Mouse (Mus musculus) layer of hippocampus, postnatal 10 days (tissue): ENCODE results near the gene Zbtb16. TPM values are rescaled to one million over a fixed set of nuclear protein-coding genes. Genes with fewer than 3 reads are reported as not detected.

ENCODE experiments used
- DNase-seq, 2 experiments: peaks; one replicate each; pipeline ENCODE4 v3.0.0; 2021; ENCODE audit warnings: low spot score in 2 of 2
- total RNA-seq, 2 experiments: library from RNA; stranded (reverse); gene quantifications; 2 replicates each; pipeline ENCODE4 v1.2.3; 2021

The Zbtb16 gene
- total RNA-seq, 2 experiments from 2014 or later = 58.2 to 66.3 TPM

DNA sequence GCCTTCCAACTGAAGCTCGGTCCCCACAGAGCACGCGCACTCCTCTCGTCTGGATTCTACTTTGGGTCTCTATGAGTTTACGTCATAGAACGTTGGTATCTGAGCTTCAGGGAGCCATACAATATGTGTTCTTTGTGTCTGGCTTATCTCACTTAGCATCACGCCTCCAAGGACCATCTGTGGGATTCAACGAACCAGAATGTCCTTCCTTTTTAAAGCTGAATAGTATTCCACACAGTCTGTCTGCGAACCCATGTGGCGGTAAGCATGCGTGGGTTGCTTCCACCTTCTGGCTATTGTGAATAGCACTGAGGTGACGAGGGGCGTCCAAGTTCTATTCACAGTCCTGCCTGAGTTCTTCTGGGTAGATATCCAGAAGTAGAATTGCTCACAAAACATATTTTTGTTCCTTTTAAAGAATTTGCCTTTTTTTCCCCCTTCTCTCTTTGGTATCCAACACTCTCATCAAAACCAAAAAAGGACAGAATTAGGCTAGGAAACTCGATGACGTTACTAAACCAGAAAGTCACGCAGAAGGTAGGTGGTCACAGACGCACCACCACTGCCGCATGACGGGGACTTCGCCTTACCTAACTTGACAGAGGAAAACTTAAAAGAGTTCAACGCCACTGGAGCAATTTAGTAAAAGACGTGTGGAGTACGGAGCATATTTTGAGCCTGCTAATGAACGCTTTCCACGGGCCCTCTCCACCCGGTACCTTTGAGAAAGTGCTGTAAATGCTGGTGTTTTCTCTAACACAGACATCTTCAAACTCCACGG lies 32.4 kb downstream of the Zbtb16 start:
- no peak for DNase-seq

DNA sequence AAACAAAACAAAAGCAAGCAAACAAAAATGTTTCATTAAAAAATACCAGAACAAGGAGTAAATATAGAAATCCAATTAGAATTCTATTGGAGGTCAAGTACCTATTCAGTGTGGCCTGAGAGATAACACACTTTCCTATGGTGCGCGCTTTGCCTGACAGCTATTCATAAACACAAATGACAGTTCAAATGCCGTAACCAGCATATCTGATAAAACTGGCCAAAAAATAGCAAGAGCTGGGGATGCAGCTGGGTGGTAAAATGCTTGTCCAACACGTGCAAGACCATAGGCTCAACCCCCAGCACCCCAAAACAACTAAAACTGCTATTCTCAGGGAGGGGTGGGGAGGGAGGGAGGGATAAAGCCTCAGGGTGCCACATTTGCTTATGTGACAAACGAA lies 33.6 kb downstream of the Zbtb16 start:
- DNase-seq = no peak

DNA sequence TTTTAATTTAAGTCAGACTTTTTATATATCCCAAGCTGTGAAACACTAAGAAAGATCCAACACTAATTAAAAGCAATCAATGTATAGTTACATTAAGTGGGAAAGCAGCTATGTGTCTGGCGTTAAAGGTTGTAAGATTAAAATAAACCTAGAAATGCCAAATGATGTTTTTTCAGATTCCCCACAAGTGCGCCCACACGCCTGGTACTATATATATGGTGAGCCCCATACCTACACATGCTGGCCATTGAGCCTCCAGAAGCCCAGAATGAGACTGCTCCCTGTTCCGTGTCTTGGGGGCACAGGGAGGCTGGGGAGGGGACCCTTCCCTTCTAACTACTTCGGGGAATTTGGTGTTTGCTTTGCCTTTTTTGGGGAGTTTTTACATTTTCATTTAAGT lies 34.7 kb downstream of the Zbtb16 start:
- DNase-seq = no peak

DNA sequence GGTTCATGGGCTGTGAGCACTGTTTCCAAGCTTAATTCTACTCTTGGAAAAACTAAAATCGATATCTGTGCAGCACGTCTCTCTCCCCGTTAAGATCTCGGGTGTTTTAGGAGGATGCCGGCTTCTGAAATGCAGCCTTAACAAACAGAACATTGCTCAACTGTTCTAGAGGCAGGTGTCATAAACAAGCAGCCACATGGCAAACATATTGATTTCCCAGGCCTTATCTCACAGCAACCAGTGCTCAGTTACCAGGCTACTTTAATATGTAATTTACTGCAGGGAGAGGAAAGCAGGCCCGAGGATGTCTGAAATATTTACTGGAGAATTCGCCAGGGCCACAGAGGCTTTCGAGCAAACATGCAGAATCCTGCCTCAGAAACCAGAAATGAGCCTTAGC lies 35.4 kb downstream of the Zbtb16 start:
- no peak for DNase-seq

DNA sequence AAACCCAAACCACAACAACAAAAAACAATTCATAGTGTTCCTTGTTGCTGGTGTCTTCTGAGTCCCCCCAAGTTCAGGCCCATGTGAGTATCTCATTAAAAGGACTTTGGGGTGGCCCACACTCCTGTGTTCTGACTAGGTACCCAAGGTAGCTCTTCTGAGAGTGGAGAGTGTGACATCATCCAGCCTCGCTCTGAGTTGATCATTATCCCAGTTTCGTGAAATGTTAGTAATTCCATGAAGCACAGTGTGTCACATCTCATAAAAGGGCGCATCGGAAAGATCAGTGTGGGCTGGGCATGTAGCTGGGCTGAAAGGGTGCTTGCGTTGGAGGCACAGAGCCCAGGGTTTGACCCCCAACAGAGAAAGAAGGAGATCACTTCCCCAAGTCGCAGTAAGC lies 38.0 kb downstream of the Zbtb16 start:
- no peak for DNase-seq

- no peak for DNase-seq
Measured at GRCm38 (mm10) chr9:48796267-48796822, 39.7 kb downstream of the Zbtb16 start.

DNA sequence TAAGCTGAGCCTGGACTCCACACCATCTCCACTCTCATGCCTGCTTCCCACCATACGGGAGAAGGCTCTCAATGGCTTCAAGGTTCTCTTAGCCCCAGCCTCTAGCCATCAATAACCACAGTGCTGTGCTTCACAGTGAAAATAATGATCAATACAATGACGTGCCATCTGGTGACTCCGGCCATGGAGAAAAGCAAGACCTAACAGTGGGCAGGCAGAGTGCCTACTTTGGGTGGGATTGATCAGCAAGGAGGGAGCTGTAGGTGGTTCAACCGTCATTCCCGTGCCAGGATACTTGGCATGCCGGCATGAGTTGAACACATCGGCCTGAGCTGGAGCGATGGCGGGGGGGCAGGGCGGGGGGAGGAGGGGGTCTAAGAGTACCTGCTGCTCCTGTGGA lies 40.3 kb downstream of the Zbtb16 start:
- no peak for DNase-seq

- DNase-seq = no peak
Measured at GRCm38 (mm10) chr9:48795095-48795494, 40.9 kb downstream of the Zbtb16 start.

DNA sequence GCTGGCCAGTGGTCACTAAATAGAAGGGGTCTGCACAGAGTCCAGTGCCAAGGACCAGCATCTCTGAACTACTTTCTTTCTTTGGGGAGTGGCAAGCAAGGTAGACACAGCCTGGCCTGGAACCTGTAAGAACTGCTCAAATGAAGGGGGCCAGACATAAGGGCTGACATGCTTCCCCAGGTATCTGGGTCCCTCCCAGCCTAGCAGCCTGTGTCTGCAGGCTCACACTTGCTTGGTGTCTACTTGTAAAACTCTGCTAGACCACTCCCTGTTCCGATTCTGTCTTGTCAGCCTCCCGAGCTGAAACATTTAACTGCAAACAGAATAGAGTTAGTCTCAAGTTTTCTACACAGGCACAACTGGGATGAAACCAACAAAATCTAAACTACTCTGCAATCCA lies 41.6 kb downstream of the Zbtb16 start:
- no peak for DNase-seq

- DNase-seq = no peak
Measured at GRCm38 (mm10) chr9:48793638-48794188, 42.3 kb downstream of the Zbtb16 start.

GRCm38 (mm10) chr9:48790575-48790974 lies 45.4 kb downstream of the Zbtb16 start:
- no peak for DNase-seq

- no peak for DNase-seq
Measured at GRCm38 (mm10) chr9:48787906-48788410, 48.1 kb downstream of the Zbtb16 start.

DNA sequence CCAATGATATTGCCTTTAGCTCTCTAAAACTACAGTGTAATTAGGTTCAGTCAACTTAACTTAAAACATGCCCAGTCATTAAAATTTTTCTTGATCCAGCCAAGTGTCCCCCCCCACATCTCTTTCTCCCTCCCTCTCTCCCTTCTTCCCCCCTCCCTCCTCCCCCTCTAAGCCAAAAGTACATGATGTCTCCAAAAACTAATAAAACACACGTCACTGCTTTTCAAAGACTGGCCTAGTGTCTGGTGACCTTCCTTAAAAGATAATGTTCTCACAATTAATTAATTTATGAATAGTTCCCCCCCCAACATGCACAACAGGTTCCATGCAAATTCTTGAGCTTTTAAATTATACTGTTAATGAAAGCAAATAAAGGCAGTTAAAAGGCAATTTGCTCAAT lies 48.7 kb downstream of the Zbtb16 start:
- DNase-seq = no peak

GRCm38 (mm10) chr9:48786814-48787213 lies 49.2 kb downstream of the Zbtb16 start:
- DNase-seq = no peak

DNA sequence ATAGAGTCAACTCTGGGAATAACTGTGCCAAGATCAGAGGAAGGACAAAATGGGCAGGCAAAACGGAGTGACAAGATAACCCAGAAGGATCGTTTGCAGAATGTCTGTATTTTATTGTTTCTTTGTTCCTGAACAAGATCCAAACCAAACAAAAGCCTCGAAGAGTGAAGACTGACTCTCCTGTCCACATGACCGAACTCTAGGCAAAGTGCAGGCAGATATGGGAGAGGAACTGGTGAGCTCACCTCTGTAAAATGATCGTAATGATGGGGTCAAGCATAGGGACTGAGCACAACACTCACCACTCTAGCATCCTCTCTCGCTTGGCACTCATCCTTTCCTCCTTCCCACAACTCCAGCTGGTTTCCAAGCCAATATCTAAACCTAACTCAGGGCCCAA lies 51.1 kb downstream of the Zbtb16 start:
- no peak for DNase-seq

GRCm38 (mm10) chr9:48783292-48783691 lies 52.7 kb downstream of the Zbtb16 start:
- DNase-seq = no peak

DNA sequence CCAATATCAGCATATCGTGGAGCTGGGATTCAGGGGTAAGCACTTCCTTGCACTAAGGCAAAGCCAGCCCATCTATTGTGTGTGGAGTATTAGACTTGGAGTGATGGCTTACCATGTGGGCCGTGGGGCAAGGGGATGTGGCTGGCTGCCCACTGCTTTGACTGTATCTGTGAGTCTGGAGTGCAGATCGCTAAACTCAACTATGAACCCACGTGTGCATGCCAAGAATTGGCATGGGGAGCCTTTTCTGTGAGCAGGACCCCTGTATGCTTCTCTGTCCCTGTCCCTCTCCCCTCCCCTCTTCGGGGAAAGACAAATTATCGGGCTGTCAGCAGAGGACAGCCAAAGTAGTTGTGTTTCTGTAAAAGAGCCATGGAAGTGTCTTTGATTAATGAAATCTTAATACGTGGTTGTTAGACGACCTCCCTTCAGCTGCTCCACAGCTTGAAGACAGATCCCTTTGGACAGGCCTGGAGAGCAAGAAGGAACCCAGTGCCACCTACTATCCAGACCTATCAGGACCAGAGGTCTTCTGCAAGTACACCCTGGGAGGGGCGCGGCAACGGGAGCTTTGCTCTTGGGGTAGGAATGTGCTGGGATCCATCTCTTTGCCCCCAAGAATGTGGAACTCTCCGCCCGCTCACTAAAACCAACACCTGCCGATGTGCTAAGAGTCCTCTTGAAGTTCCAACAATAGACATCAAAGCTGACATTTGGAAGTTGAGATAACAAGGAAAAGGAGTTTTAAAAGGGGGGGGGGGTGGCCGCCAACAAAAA lies 53.5 kb downstream of the Zbtb16 start:
- DNase-seq = no peak

DNA sequence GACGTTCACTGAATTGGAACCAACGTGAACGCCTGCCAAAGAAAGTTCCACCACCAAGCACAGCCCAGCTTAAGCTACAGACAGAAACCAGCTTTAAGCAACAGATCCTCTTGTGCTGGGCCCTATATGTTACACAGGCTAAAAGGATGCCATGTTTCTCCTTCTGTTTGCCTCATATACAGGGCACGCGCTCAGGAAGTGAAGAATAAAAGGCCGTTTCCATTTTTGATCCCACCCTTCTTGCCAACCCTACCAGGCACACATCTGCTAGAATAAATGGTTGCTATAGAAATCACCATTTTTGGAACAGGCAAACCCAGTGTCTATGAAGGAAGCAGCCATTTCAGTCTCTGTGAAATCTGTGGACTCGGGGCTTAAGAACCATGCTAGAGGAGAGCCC lies 59.8 kb downstream of the Zbtb16 start:
- no peak for DNase-seq

GRCm38 (mm10) chr9:48775561-48775960 lies 60.5 kb downstream of the Zbtb16 start:
- no peak for DNase-seq

GRCm38 (mm10) chr9:48773710-48774109 lies 62.3 kb downstream of the Zbtb16 start:
- DNase-seq = no peak

DNA sequence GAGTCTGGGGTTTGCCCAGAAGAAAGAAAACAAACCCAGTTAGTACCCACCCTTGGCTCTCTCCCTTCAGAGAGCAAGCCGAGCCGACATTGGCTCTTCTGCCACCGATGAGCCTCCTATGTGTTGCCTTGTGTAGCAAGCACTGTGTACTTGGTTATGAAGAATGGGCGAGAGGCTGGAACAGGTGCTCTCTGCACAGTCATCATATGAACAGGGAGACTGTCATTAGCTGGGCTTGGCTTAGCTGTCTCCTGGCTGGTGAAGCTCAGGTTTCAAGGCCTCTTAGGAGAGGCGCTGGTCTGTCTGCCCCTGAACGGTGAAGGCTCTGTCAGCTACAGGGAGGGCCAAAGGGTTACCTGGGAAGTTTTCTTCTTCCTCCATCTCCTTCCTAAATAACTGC lies 62.9 kb downstream of the Zbtb16 start:
- no peak for DNase-seq

DNA sequence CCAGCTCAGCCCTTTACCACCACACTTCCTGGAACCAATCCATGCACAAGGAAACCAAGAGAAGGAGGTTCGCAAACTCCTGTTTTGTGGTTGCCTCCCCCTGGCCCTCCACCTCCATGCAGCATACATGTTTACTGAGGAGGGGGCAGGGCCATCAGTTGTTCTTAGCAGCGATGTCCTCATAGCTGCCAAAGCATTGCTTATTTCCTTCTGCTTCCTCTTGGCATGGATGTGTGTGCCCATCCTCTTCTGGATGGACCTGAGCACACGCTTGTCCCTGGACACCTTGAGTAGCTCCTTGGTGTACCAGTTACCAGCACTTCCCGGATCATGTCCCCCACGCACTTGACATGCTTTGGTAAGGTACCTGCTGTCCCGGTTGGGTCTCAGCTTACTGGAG lies 64.5 kb downstream of the Zbtb16 start:
- no peak for DNase-seq
